In the genomic region with DNA sequence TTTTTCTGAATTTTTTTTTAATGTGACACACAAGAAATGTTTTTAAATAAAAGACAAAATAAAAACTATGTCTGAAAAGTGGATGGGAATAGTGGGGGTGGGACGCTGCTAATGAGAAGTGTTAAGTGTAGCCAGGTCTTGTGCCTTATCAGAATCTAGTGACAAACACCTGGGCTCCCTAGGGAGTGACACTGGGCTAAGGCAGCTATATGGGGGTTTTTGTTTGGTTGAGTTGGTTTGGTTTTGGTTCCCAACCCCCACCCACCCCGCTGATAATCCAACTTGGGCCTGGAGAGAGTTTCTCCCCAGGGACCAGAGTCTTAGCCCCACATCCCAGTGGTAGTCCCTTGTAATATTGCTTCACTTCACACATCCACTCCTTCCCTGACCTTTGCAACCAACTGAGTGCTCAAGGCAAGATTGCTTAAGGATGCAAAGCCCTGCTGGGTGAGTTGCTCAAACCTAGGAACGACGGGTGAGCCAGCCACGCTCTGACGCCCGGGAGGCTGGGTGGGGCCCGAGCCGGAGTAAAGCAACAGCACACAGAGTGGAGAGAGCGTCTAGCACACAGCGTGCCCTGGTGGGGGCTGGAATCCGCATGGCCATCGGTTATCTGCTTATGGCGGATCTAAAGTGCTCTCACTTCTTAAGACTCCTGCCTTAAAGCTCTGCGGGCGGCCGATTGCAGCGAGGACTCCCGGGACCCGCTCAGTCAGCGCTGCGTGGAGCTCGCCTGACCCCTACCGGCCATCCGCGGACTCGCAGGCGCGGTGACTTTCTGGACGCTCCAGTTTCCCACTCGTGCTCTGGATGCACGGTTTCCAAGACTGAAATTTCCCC, we compare ENCODE assay signal across 7 mouse cellular contexts. TPM values are rescaled to one million over a fixed set of nuclear protein-coding genes. Genes with fewer than 3 reads are reported as not detected.
DNase-seq lines count a peak whose midpoint lies in the region; ATAC-seq and TF ChIP-seq lines count a peak whose summit lies in the region.

No protein-coding gene starts in this region.

- WGBS in embryonic facial prominence, embryonic 11.5 days: 2% methylated on average over 32 of the region's 32 CpGs
- 4% methylated on average over 32 of the region's 32 CpGs for WGBS in kidney, adult 2 months
- WGBS in limb, embryonic 13.5 days: 3% methylated on average over 32 of the region's 32 CpGs
- WGBS in midbrain, embryonic 16.5 days: 2% methylated on average over 32 of the region's 32 CpGs
- WGBS in spleen, adult 2 months: 4% methylated on average over 32 of the region's 32 CpGs

- no peaks in the 10 kb centered on the region for H3K36me3 ChIP-seq in embryonic facial prominence, embryonic 11.5 days (replicated peaks; ENCODE audit: control insufficient read depth, insufficient read depth, low read depth, low read length)
- H3K36me3 ChIP-seq in kidney, adult 2 months (ENCODE audit: control insufficient read depth, insufficient read depth, low read length): no peaks in the 10 kb centered on the region
- H3K36me3 ChIP-seq in limb, embryonic 13.5 days: peaks cover 17% of the 10 kb centered on the region
- H3K36me3 ChIP-seq in midbrain, embryonic 16.5 days (ENCODE audit: control insufficient read depth, insufficient read depth, low read length): no peaks in the 10 kb centered on the region
- H3K36me3 ChIP-seq in spleen, adult 2 months (ENCODE audit: control insufficient read depth, insufficient read depth, low read length): no peaks in the 10 kb centered on the region; the same call in 1 of the 2 replicates

- TF ChIP-seq CTCF in kidney, adult 2 months (conservative IDR thresholded peaks at IDR 0.05; ENCODE audit: insufficient read depth, insufficient read length, low read depth, low read length): peak; percentile 97
- TF ChIP-seq CTCF in spleen, adult 2 months (IDR thresholded peaks at IDR 0.05; ENCODE audit: extremely low read depth, insufficient read depth, insufficient read length, insufficient replicate concordance): peak; percentile 100

- H3K27ac ChIP-seq in embryonic facial prominence, embryonic 11.5 days (replicated peaks; ENCODE audit: low read depth, low read length): no peak overlapping the region
- no peak overlapping the region for H3K27ac ChIP-seq in kidney, adult 2 months (ENCODE audit: insufficient read depth, low read depth, low read length)
- H3K27ac ChIP-seq in limb, embryonic 13.5 days: no peak overlapping the region
- no peak overlapping the region for H3K27ac ChIP-seq in midbrain, embryonic 16.5 days (ENCODE audit: low read length)
- H3K27ac ChIP-seq in spleen, adult 2 months (ENCODE audit: insufficient read depth, low read length): no peak overlapping the region

- peak overlapping the region; percentile 67 for H3K9ac ChIP-seq in embryonic facial prominence, embryonic 11.5 days (replicated peaks; ENCODE audit: low read length)
- H3K9ac ChIP-seq in limb, embryonic 13.5 days: peak overlapping the region; percentile 72
- H3K9ac ChIP-seq in midbrain, embryonic 16.5 days (ENCODE audit: low read depth, low read length): peak overlapping the region; percentile 67

- peak overlapping the region; percentile 82 for H3K4me2 ChIP-seq in embryonic facial prominence, embryonic 11.5 days (ENCODE audit: low read depth, low read length)
- H3K4me2 ChIP-seq in limb, embryonic 13.5 days (replicated peaks): peak overlapping the region; percentile 82
- H3K4me2 ChIP-seq in midbrain, embryonic 16.5 days (ENCODE audit: low read length): peak overlapping the region; percentile 91

- peak; percentile 92 for DNase-seq in adrenal gland, postnatal 14 days
- peak; percentile 86 for DNase-seq in embryonic facial prominence, embryonic 11.5 days (ENCODE audit: low spot score)
- peak; percentile 96 for DNase-seq in heart, adult 11 months
- DNase-seq in kidney, adult 2 months: peak; percentile 86
- DNase-seq in spleen, adult 2 months (ENCODE audit: low read depth in 1 of 2, low spot score in 2 of 2): peak; percentile 37 to 80

- no peak for TF ChIP-seq POLR2A in kidney, adult 2 months (IDR thresholded peaks at IDR 0.05; ENCODE audit: low read depth, low read length)
- TF ChIP-seq POLR2A in spleen, adult 2 months (IDR thresholded peaks at IDR 0.05; ENCODE audit: low read depth, low read length): no peak

- H3K4me3 ChIP-seq in embryonic facial prominence, embryonic 11.5 days (ENCODE audit: low read depth, low read length): peak overlapping the region; percentile 33
- peak overlapping the region; percentile 16 for H3K4me3 ChIP-seq in kidney, adult 2 months (ENCODE audit: insufficient read depth, low read depth, low read length)
- peak overlapping the region; percentile 46 for H3K4me3 ChIP-seq in limb, embryonic 13.5 days
- H3K4me3 ChIP-seq in midbrain, embryonic 16.5 days (ENCODE audit: low read depth, low read length): peak overlapping the region; percentile 44
- H3K4me3 ChIP-seq in spleen, adult 2 months (ENCODE audit: extremely low read depth, insufficient read depth, insufficient read length): peak overlapping the region; percentile 45; the same call in 1 of the 2 replicates

- no peaks in the 10 kb centered on the region for H3K9me3 ChIP-seq in embryonic facial prominence, embryonic 11.5 days (replicated peaks; ENCODE audit: control insufficient read depth, low read length)
- H3K9me3 ChIP-seq in limb, embryonic 13.5 days: no peaks in the 10 kb centered on the region
- H3K9me3 ChIP-seq in midbrain, embryonic 16.5 days (replicated peaks; ENCODE audit: control insufficient read depth, low read length, poor library complexity, severe bottlenecking): no peaks in the 10 kb centered on the region

- H3K4me1 ChIP-seq in embryonic facial prominence, embryonic 11.5 days (ENCODE audit: control insufficient read depth, insufficient read depth, low read length): no peaks in the 10 kb centered on the region
- H3K4me1 ChIP-seq in kidney, adult 2 months (ENCODE audit: control insufficient read depth, insufficient read depth, low read length): peaks cover 6% of the 10 kb centered on the region; the same call in 1 of the 2 replicates
- peaks cover 6% of the 10 kb centered on the region for H3K4me1 ChIP-seq in limb, embryonic 13.5 days
- peaks cover 7% of the 10 kb centered on the region for H3K4me1 ChIP-seq in midbrain, embryonic 16.5 days (ENCODE audit: control insufficient read depth, insufficient read depth, low read length)
- H3K4me1 ChIP-seq in spleen, adult 2 months (ENCODE audit: control insufficient read depth, insufficient read depth, insufficient read length): peaks cover 1% of the 10 kb centered on the region; the same call in 1 of the 2 replicates

- peak; percentile 77 for ATAC-seq in embryonic facial prominence, embryonic 11.5 days (replicated peaks; ENCODE audit: insufficient number of reproducible peaks, low FRiP score, low TSS enrichment, low read depth)
- peak; percentile 69 for ATAC-seq in limb, embryonic 13.5 days (ENCODE audit: low FRiP score, low read depth)
- peak; percentile 84 for ATAC-seq in midbrain, embryonic 16.5 days

- no peaks in the 10 kb centered on the region for H3K27me3 ChIP-seq in embryonic facial prominence, embryonic 11.5 days (ENCODE audit: control insufficient read depth, insufficient read depth, low read length)
- H3K27me3 ChIP-seq in kidney, adult 2 months (replicated peaks; ENCODE audit: control insufficient read depth, insufficient read depth, low read length): no peaks in the 10 kb centered on the region
- peaks cover 35% of the 10 kb centered on the region for H3K27me3 ChIP-seq in limb, embryonic 13.5 days
- H3K27me3 ChIP-seq in midbrain, embryonic 16.5 days (ENCODE audit: control insufficient read depth, insufficient read depth, low read depth, low read length): no peaks in the 10 kb centered on the region; the same call in 1 of the 2 replicates
- H3K27me3 ChIP-seq in spleen, adult 2 months (ENCODE audit: control insufficient read depth, insufficient read depth, low read length): no peaks in the 10 kb centered on the region

RNA-seq across cellular contexts. Expression of gene Bahd1, which starts 17.1 kb away (rescaled TPM):
- 32.3 and 33.7 TPM in 2 replicates for total RNA-seq in adrenal gland, postnatal 14 days (2021)
- 1.1 and 1.2 TPM in 2 replicates for polyA plus RNA-seq in embryonic facial prominence, embryonic 11.5 days (2014; fragmentation: Nextera tagmentation; extraction: Ambion mirVana)
- 17.5 and 19.9 TPM in 2 replicates for polyA plus RNA-seq in kidney, adult 2 months (2012; rRNA removed)
- 3.7 and 3.8 TPM in 2 replicates for polyA plus RNA-seq in limb, embryonic 13.5 days (2015; fragmentation: Nextera tagmentation; extraction: Ambion mirVana)
- 6.4 and 6.9 TPM in 2 replicates for polyA plus RNA-seq in midbrain, embryonic 16.5 days (2015; fragmentation: Nextera tagmentation; extraction: Ambion mirVana)
- polyA plus RNA-seq in spleen, adult 2 months (2012; rRNA removed): 22.2 and 26.0 TPM in 2 replicates

RNA-seq across cellular contexts. Expression of gene Ivd, which starts 21.3 kb away (rescaled TPM):
- 173 and 197 TPM in 2 replicates for total RNA-seq in adrenal gland, postnatal 14 days (2021)
- 53.7 and 62.2 TPM in 2 replicates for polyA plus RNA-seq in embryonic facial prominence, embryonic 11.5 days (2014; fragmentation: Nextera tagmentation; extraction: Ambion mirVana)
- polyA plus RNA-seq in kidney, adult 2 months (2012; rRNA removed): 215 and 219 TPM in 2 replicates
- 82.6 and 95.3 TPM in 2 replicates for polyA plus RNA-seq in limb, embryonic 13.5 days (2015; fragmentation: Nextera tagmentation; extraction: Ambion mirVana)
- polyA plus RNA-seq in midbrain, embryonic 16.5 days (2015; fragmentation: Nextera tagmentation; extraction: Ambion mirVana): 38.6 and 46.3 TPM in 2 replicates
- 31.1 and 36.7 TPM in 2 replicates for polyA plus RNA-seq in spleen, adult 2 months (2012; rRNA removed)

RNA-seq across cellular contexts. Expression of gene Chst14, which starts 43.2 kb away (rescaled TPM):
- 10.1 and 13.3 TPM in 2 replicates for total RNA-seq in adrenal gland, postnatal 14 days (2021)
- polyA plus RNA-seq in embryonic facial prominence, embryonic 11.5 days (2014; fragmentation: Nextera tagmentation; extraction: Ambion mirVana): 31.8 and 32.0 TPM in 2 replicates
- 7.4 and 8.0 TPM in 2 replicates for polyA plus RNA-seq in kidney, adult 2 months (2012; rRNA removed)
- polyA plus RNA-seq in limb, embryonic 13.5 days (2015; fragmentation: Nextera tagmentation; extraction: Ambion mirVana): 51.2 and 51.9 TPM in 2 replicates
- 4.6 and 4.7 TPM in 2 replicates for polyA plus RNA-seq in midbrain, embryonic 16.5 days (2015; fragmentation: Nextera tagmentation; extraction: Ambion mirVana)
- polyA plus RNA-seq in spleen, adult 2 months (2012; rRNA removed): 7.0 and 8.2 TPM in 2 replicates
